ENCODE assay signal across 11 mouse cellular contexts in the genomic region with DNA sequence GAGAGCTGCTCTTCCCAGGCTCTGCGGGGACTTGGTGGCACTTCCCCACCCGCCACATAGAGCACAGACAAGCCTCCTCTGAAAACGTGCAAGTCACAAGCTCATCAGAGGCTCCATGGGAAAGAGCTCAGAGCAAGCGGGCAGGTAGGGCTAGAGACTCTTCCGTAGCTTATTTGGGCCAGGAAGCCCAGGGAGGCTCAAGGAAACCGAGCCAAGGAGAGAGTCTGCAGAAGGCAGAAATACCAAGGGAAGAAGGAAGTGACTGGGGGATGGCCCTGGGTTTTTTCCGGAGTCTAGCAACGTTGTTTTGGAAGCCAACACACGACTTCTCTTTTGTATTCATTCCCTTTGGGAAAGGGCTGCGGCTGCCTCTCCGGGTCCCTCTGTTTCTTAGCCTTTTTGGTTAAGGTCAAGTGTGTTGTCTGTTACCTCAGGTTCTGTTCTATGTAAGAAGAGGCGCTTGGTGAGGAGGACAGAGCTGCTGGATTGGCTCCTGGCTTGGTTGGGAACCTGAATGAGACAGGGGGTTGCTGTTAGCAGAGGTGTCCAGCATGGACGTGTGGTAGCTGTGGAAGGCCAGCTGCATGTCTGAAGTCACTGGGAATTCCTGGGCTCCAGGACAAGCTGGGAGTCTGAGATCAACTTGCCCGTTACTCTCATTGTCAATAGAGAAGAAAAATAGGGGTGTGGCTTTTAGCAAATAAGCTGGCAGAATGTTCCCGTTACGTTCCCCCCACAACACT.
DNase-seq lines count a peak whose midpoint lies in the region; ATAC-seq and TF ChIP-seq lines count a peak whose summit lies in the region.
"Had no signal": no experiment of that assay in that cellular context is flagged by ENCODE, and none has a peak within 500 bp of the region (broad histone marks: within the 10 kb centered on the region; RNA-seq: fewer than 3 reads in every experiment).

No protein-coding gene starts in this region.

- H3K4me3 ChIP-seq in liver, postnatal 0 days (ENCODE audit: low read depth, low read length) = no peak overlapping the region
- no peak overlapping the region for H3K4me3 ChIP-seq in liver, embryonic 12.5 days
- no peak overlapping the region for H3K4me3 ChIP-seq in hindbrain, embryonic 14.5 days (replicated peaks; ENCODE audit: low read length)
- H3K4me3 ChIP-seq in limb, embryonic 10.5 days = no peak overlapping the region
- H3K4me3 ChIP-seq: liver, embryonic 13.5 days had no signal

- H3K9me3 ChIP-seq in liver, postnatal 0 days (ENCODE audit: low read length) = no peaks in the 10 kb centered on the region
- no peaks in the 10 kb centered on the region for H3K9me3 ChIP-seq in liver, embryonic 12.5 days (replicated peaks)
- no peaks in the 10 kb centered on the region for H3K9me3 ChIP-seq in hindbrain, embryonic 14.5 days (ENCODE audit: control insufficient read depth, low read length)
- H3K9me3 ChIP-seq in limb, embryonic 10.5 days (replicated peaks) = no peaks in the 10 kb centered on the region
- H3K9me3 ChIP-seq: liver, embryonic 13.5 days had no signal

- no peaks in the 10 kb centered on the region for H3K27me3 ChIP-seq in liver, postnatal 0 days (ENCODE audit: insufficient read depth, low read length)
- H3K27me3 ChIP-seq in liver, embryonic 12.5 days (replicated peaks) = peaks cover 6% of the 10 kb centered on the region; the same call in 1 of the 2 replicates
- no peaks in the 10 kb centered on the region for H3K27me3 ChIP-seq in hindbrain, embryonic 14.5 days (ENCODE audit: control insufficient read depth, insufficient read depth, low read length)
- no peaks in the 10 kb centered on the region for H3K27me3 ChIP-seq in limb, embryonic 10.5 days (ENCODE audit: low read depth, poor library complexity, severe bottlenecking)
- H3K27me3 ChIP-seq: liver, embryonic 13.5 days had no signal

- no peak for TF ChIP-seq EP300 in liver, postnatal 0 days (IDR thresholded peaks at IDR 0.05; ENCODE audit: low read depth)

- no peak for DNase-seq in liver, postnatal 0 days
- peak; percentile 31 to 50 for DNase-seq in heart, adult 9 months (ENCODE audit: low spot score in 2 of 2)
- no peak for DNase-seq in hindbrain, embryonic 14.5 days (ENCODE audit: low spot score)
- no peak for DNase-seq in limb, embryonic 10.5 days (ENCODE audit: low spot score)
- DNase-seq in ovary, postnatal 10 days (ENCODE audit: low spot score) = no peak
- DNase-seq in spleen, adult 12 weeks (ENCODE audit: low spot score) = no peak
- no peak for DNase-seq in adipocyte (ENCODE audit: low spot score)
- DNase-seq: cerebellum, adult 2 months; liver, embryonic 13.5 days; thymus, postnatal 4 days had no signal

- H3K9ac ChIP-seq in liver, postnatal 0 days (replicated peaks) = no peak overlapping the region
- H3K9ac ChIP-seq in liver, embryonic 12.5 days = no peak overlapping the region
- no peak overlapping the region for H3K9ac ChIP-seq in hindbrain, embryonic 14.5 days
- H3K9ac ChIP-seq: liver, embryonic 13.5 days had no signal

- no peaks in the 10 kb centered on the region for H3K36me3 ChIP-seq in liver, postnatal 0 days (replicated peaks; ENCODE audit: insufficient read depth, low read length)
- H3K36me3 ChIP-seq in liver, embryonic 12.5 days = no peaks in the 10 kb centered on the region
- H3K36me3 ChIP-seq in hindbrain, embryonic 14.5 days (replicated peaks; ENCODE audit: control insufficient read depth, insufficient read depth) = no peaks in the 10 kb centered on the region
- H3K36me3 ChIP-seq in limb, embryonic 10.5 days = no peaks in the 10 kb centered on the region
- H3K36me3 ChIP-seq: liver, embryonic 13.5 days had no signal

- TF ChIP-seq CTCF in liver, postnatal 0 days (IDR thresholded peaks at IDR 0.05; ENCODE audit: low read depth) = no peak

- WGBS in liver, postnatal 0 days (ENCODE audit: insufficient replicate concordance) = 42% methylated on average over 16 of the region's 16 CpGs
- 41% methylated on average over 16 of the region's 16 CpGs for WGBS in liver, embryonic 12.5 days (ENCODE audit: insufficient replicate concordance)
- 76% methylated on average over 16 of the region's 16 CpGs for WGBS in hindbrain, embryonic 14.5 days
- WGBS in limb, embryonic 10.5 days = 83% methylated on average over 16 of the region's 16 CpGs

- no peak overlapping the region for H3K27ac ChIP-seq in liver, postnatal 0 days (ENCODE audit: low read depth)
- H3K27ac ChIP-seq in liver, embryonic 12.5 days = no peak overlapping the region
- 0 out of 2 replicates have a peak overlapping the region, but pooled peaks have one; percentile 22 for H3K27ac ChIP-seq in hindbrain, embryonic 14.5 days
- H3K27ac ChIP-seq in limb, embryonic 10.5 days = peak overlapping the region; percentile 51; the same call in 1 of the 2 replicates
- H3K27ac ChIP-seq: liver, embryonic 13.5 days had no signal

- peak; percentile 88 for ATAC-seq in liver, postnatal 0 days
- ATAC-seq in liver, embryonic 12.5 days = no peak
- no peak for ATAC-seq in hindbrain, embryonic 14.5 days (ENCODE audit: low FRiP score)

- no peak overlapping the region for H3K4me2 ChIP-seq in liver, postnatal 0 days (ENCODE audit: low read depth, low read length)
- H3K4me2 ChIP-seq in liver, embryonic 12.5 days = no peak overlapping the region
- no peak overlapping the region for H3K4me2 ChIP-seq in hindbrain, embryonic 14.5 days (replicated peaks)
- H3K4me2 ChIP-seq: liver, embryonic 13.5 days had no signal

- H3K4me1 ChIP-seq in liver, postnatal 0 days (ENCODE audit: insufficient read depth) = peaks cover 6% of the 10 kb centered on the region
- H3K4me1 ChIP-seq in liver, embryonic 12.5 days = 0 out of 2 replicates have a peak, but pooled peaks cover 5% of the 10 kb centered on the region
- peaks cover 8% of the 10 kb centered on the region; the same call in 1 of the 2 replicates for H3K4me1 ChIP-seq in hindbrain, embryonic 14.5 days (replicated peaks; ENCODE audit: control insufficient read depth, insufficient read depth, low read length)
- H3K4me1 ChIP-seq in limb, embryonic 10.5 days = peaks cover 59% of the 10 kb centered on the region

Comparison
In these comparisons a context has a peak if more than half of its experiments do, and no peak if none do; other contexts are left out.
1. DNase-seq: peak in heart, adult 9 months (2 of 2); none in liver, postnatal 0 days (single experiment), hindbrain, embryonic 14.5 days (single experiment), limb, embryonic 10.5 days (single experiment), ovary, postnatal 10 days (single experiment), spleen, adult 12 weeks (single experiment) and adipocyte (single experiment).
2. H3K27ac ChIP-seq: peak in hindbrain, embryonic 14.5 days (single experiment) and limb, embryonic 10.5 days (single experiment); none in liver, postnatal 0 days (single experiment) and liver, embryonic 12.5 days (single experiment).